Mouse (Mus musculus): ENCODE results near the gene Ghdc. TPM values are rescaled to one million over a fixed set of nuclear protein-coding genes. Genes with fewer than 3 reads are reported as not detected.

Gene Ghdc
- total and polyA plus RNA-seq, 3 experiments = 5.7 to 9.2 TPM; not detected in 1

GRCm38 (mm10) chr11:100775921-100776320, 5.2 kb upstream of the Ghdc start:
- Histone ChIP-seq H3K79me2 (ENCODE audit: control insufficient read depth, insufficient read depth, low read length, poor library complexity) (no peaks in the 10 kb centered on the region), H3K9ac (ENCODE audit: control insufficient read depth, low read depth, low read length, poor library complexity, severe bottlenecking) (no peak overlapping the region), H3K4me1 (ENCODE audit: control insufficient read depth in 1 of 2, insufficient read depth in 2 of 2, low read length in 2 of 2) (peaks cover 0 to 3% of the 10 kb centered on the region in 2 experiments; a peak in 2 of 4 replicates), H3K27me3 (ENCODE audit: control insufficient read depth in 1 of 2, insufficient read depth in 2 of 2, low read length in 2 of 2) (no peaks in the 10 kb centered on the region), H3K4me3 (ENCODE audit: control insufficient read depth in 1 of 2, insufficient read depth in 1 of 2, low read depth in 2 of 2, low read length in 2 of 2) (no peak overlapping the region), H3K9me3 (replicated peaks; ENCODE audit: insufficient read depth, low read length) (no peaks in the 10 kb centered on the region), H3K27ac (ENCODE audit: control insufficient read depth, low read depth, low read length) (no peak overlapping the region), H3K36me3 (ENCODE audit: control insufficient read depth in 1 of 2, insufficient read depth in 2 of 2, low read length in 2 of 2) (peaks cover 0 to 2% of the 10 kb centered on the region in 2 experiments; a peak in 1 of 4 replicates)
- no peak for TF ChIP-seq MYB (IDR thresholded peaks at IDR 0.05; ENCODE audit: low read depth, low read length)
- TF ChIP-seq MAX (IDR thresholded peaks at IDR 0.05; ENCODE audit: low read length) = no peak
- TF ChIP-seq HCFC1 (IDR thresholded peaks at IDR 0.05; ENCODE audit: low read depth, low read length) = no peak
- TF ChIP-seq MXI1 (IDR thresholded peaks at IDR 0.05; ENCODE audit: low read depth, low read length) = no peak
- TF ChIP-seq CHD2 (IDR thresholded peaks at IDR 0.05; ENCODE audit: low read length) = no peak
- TF ChIP-seq UBTF (IDR thresholded peaks at IDR 0.05; ENCODE audit: borderline replicate concordance, insufficient read depth, low read depth, low read length) = no peak
- TF ChIP-seq MYC (IDR thresholded peaks at IDR 0.05; ENCODE audit: low read depth, low read length) = no peak
- TF ChIP-seq CTCF (IDR thresholded peaks at IDR 0.05 in 2 of 3, conservative IDR thresholded peaks at IDR 0.05 in 1 of 3; ENCODE audit: control insufficient read depth in 1 of 3, insufficient read depth in 1 of 3, low read depth in 2 of 3, low read length in 3 of 3, poor library complexity in 1 of 3, severe bottlenecking in 1 of 3) = no peak
- TF ChIP-seq ZKSCAN1 (IDR thresholded peaks at IDR 0.05; ENCODE audit: low read depth, low read length) = no peak
- no peak for TF ChIP-seq SIN3A (IDR thresholded peaks at IDR 0.05; ENCODE audit: low read length)
- no peak for TF ChIP-seq MAZ (IDR thresholded peaks at IDR 0.05; ENCODE audit: low read depth, low read length)
- no peak for TF ChIP-seq SMC3 (IDR thresholded peaks at IDR 0.05; ENCODE audit: low read depth, low read length)
- TF ChIP-seq GABPA (IDR thresholded peaks at IDR 0.05; ENCODE audit: low read depth, low read length) = no peak
- no peak for TF ChIP-seq USF2 (IDR thresholded peaks at IDR 0.05; ENCODE audit: borderline replicate concordance in 1 of 2, insufficient read depth in 1 of 2, low read depth in 1 of 2, low read length in 2 of 2)
- DNase-seq (ENCODE audit: low read depth, low spot score) = no peak

- H3K9me3 ChIP-seq (replicated peaks; ENCODE audit: insufficient read depth, low read length) = no peaks in the 10 kb centered on the region
- H3K9ac ChIP-seq (ENCODE audit: control insufficient read depth, low read depth, low read length, poor library complexity, severe bottlenecking) = no peak overlapping the region
- no peaks in the 10 kb centered on the region for H3K27me3 ChIP-seq (ENCODE audit: control insufficient read depth in 1 of 2, insufficient read depth in 2 of 2, low read length in 2 of 2)
- TF ChIP-seq ZC3H11A (IDR thresholded peaks at IDR 0.05; ENCODE audit: low read depth, low read length) (no peak), CTCF (IDR thresholded peaks at IDR 0.05 in 2 of 3, conservative IDR thresholded peaks at IDR 0.05 in 1 of 3; ENCODE audit: control insufficient read depth in 1 of 3, insufficient read depth in 1 of 3, low read depth in 2 of 3, low read length in 3 of 3, poor library complexity in 1 of 3, severe bottlenecking in 1 of 3) (no peak), NELFE (IDR thresholded peaks at IDR 0.05; ENCODE audit: low read depth, low read length) (peak; percentile 37; the same call in 1 of the 2 replicates)
- no peaks in the 10 kb centered on the region; the same call in 1 of the 2 replicates for H3K79me2 ChIP-seq (ENCODE audit: control insufficient read depth, insufficient read depth, low read length, poor library complexity)
- H3K4me3 ChIP-seq (ENCODE audit: control insufficient read depth in 1 of 2, insufficient read depth in 1 of 2, low read depth in 2 of 2, low read length in 2 of 2) = no peak overlapping the region
- peaks cover 0 to 2% of the 10 kb centered on the region in 2 experiments; a peak in 1 of 4 replicates for H3K36me3 ChIP-seq (ENCODE audit: control insufficient read depth in 1 of 2, insufficient read depth in 2 of 2, low read length in 2 of 2)
- H3K4me1 ChIP-seq (ENCODE audit: control insufficient read depth in 1 of 2, insufficient read depth in 2 of 2, low read length in 2 of 2) = peaks cover 0 to 5% of the 10 kb centered on the region in 2 experiments; a peak in 3 of 4 replicates
- DNase-seq (ENCODE audit: low read depth, low spot score) = peak; percentile 53
- H3K27ac ChIP-seq (ENCODE audit: control insufficient read depth, low read depth, low read length) = no peak overlapping the region
Observed at GRCm38 (mm10) chr11:100774261-100774660, 3.5 kb upstream of the Ghdc start.

All from MEL (cell line).